Mouse (Mus musculus): ENCODE results near the gene Rbm8a. TPM values are rescaled to one million over a fixed set of nuclear protein-coding genes. Genes with fewer than 3 reads are reported as not detected.

Rbm8a gene
- polyA plus RNA-seq, 1 experiment from 2014 or later, result 104 TPM

DNA sequence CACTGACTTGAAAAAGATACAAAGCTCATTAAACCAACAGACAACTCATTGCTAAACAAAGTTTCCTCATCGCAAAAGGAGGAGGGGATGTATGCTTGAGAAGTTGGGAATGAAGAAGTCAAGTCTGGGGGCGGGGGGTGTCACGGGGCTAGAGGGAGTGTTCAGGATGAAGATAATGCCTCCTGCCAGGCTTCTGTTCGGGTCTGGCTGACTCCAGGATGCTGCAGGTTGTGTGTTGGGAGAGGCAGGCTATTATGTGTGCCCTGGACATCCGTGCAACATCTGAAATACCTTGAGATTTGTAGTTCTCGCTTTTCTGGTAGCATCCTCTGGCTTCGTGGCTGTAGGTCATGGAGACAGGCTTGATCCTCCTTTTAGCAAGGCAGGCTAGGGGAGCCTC lies 48.7 kb downstream of the Rbm8a start:
- ATAC-seq, result no peak
- no peak overlapping the region for H3K27ac ChIP-seq
- peaks cover 47% of the 10 kb centered on the region for H3K27me3 ChIP-seq (replicated peaks)

GRCm38 (mm10) chr3:96679159-96679674 lies 49.5 kb downstream of the Rbm8a start:
- Histone ChIP-seq H3K9ac (no peak overlapping the region), H3K4me1 (peaks cover 20% of the 10 kb centered on the region), H3K27me3 (replicated peaks) (peaks cover 55% of the 10 kb centered on the region), H3K36me3 (no peaks in the 10 kb centered on the region), H3K9me3 (replicated peaks) (no peaks in the 10 kb centered on the region), H3K27ac (no peak overlapping the region), H3K4me2 (no peak overlapping the region), H3K4me3 (no peak overlapping the region)
- peak; percentile 63 for ATAC-seq
- 9% methylated on average over 5 of the region's 5 CpGs for WGBS (ENCODE audit: insufficient replicate concordance)

More for the DNA sequence above, 48.7 kb downstream of the Rbm8a start:
- H3K4me3 ChIP-seq, result no peak overlapping the region
- WGBS (ENCODE audit: insufficient replicate concordance), result 53% methylated on average over 7 of the region's 7 CpGs
- H3K36me3 ChIP-seq, result no peaks in the 10 kb centered on the region
- H3K4me1 ChIP-seq, result peaks cover 20% of the 10 kb centered on the region
- no peaks in the 10 kb centered on the region for H3K9me3 ChIP-seq (replicated peaks)
- H3K4me2 ChIP-seq, result no peak overlapping the region
- H3K9ac ChIP-seq, result no peak overlapping the region

DNA sequence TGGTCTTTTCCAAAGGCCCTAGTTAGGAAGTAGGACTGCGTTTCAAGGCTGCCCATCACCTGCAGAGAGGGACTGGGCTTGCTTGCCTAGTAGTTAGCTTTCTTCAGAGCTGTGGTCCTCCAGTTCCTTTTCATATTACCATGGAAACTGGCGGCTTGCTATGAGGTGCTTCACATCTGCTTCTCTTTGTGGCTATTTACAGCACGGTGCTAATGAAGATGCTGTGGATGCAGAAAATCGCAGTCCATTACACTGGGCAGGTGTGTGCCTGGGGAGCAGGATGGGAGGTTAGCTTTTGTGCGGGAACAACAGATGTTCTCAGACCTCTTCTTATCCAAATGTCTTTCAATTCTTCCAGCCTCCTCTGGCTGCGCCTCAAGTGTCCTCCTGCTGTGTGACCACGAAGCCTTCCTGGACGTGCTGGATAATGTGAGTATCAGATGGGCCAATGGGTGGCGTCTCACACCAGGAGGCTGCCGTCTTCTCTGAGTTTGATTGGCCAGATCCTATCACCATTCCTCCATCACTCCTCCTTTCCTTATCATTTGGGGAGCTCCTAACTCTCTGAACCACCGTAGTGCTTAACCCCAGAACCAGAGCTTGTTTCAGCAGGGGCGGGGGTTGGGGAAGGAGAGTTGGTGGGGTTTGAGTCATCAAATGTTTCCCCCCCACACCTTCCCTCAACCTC lies 50.7 kb downstream of the Rbm8a start:
- peaks cover 28% of the 10 kb centered on the region for H3K4me1 ChIP-seq
- no peaks in the 10 kb centered on the region for H3K9me3 ChIP-seq (replicated peaks)
- H3K4me3 ChIP-seq, result no peak overlapping the region
- no peak overlapping the region for H3K9ac ChIP-seq
- 26% methylated on average over 12 of the region's 12 CpGs for WGBS (ENCODE audit: insufficient replicate concordance)
- H3K27me3 ChIP-seq (replicated peaks), result peaks cover 67% of the 10 kb centered on the region
- H3K36me3 ChIP-seq, result no peaks in the 10 kb centered on the region
- no peak for ATAC-seq
- no peak overlapping the region for H3K4me2 ChIP-seq
- no peak overlapping the region for H3K27ac ChIP-seq

Other genes starting within 250 kb of the Rbm8a start
- gene BC107364, start 177.6 kb upstream of the Rbm8a start, polyA plus RNA-seq (2016; fragmentation: Nextera tagmentation; extraction: Ambion mirVana), result not detected in 2 replicates
- gene Hfe2, start 104.8 kb upstream of the Rbm8a start, polyA plus RNA-seq (2016; fragmentation: Nextera tagmentation; extraction: Ambion mirVana), result 0.68 and 0.98 TPM in 2 replicates
- 28.6 and 29.9 TPM in 2 replicates for gene Txnip, start 72.0 kb upstream of the Rbm8a start, polyA plus RNA-seq (2016; fragmentation: Nextera tagmentation; extraction: Ambion mirVana)
- gene Gm16253, start 52.9 kb upstream of the Rbm8a start, polyA plus RNA-seq (2016; fragmentation: Nextera tagmentation; extraction: Ambion mirVana), result 0.24 and 0.26 TPM in 2 replicates
- 16.7 and 19.8 TPM in 2 replicates for gene Polr3gl, start 35.8 kb upstream of the Rbm8a start, polyA plus RNA-seq (2016; fragmentation: Nextera tagmentation; extraction: Ambion mirVana)
- gene Ankrd34a, start 33.3 kb upstream of the Rbm8a start, polyA plus RNA-seq (2016; fragmentation: Nextera tagmentation; extraction: Ambion mirVana), result 0.33 and 0.44 TPM in 2 replicates
- 0.92 and 1.2 TPM in 2 replicates for gene Lix1l, start 28.8 kb upstream of the Rbm8a start, polyA plus RNA-seq (2016; fragmentation: Nextera tagmentation; extraction: Ambion mirVana)
- gene Pex11b, start 5.4 kb downstream of the Rbm8a start, polyA plus RNA-seq (2016; fragmentation: Nextera tagmentation; extraction: Ambion mirVana), result 24.9 and 25.6 TPM in 2 replicates
- gene Gm42957, start 5.5 kb downstream of the Rbm8a start, polyA plus RNA-seq (2016; fragmentation: Nextera tagmentation; extraction: Ambion mirVana), result 0.05 TPM in 2 replicates
- 0.25 and 0.30 TPM in 2 replicates for gene Itga10, start 15.7 kb downstream of the Rbm8a start, polyA plus RNA-seq (2016; fragmentation: Nextera tagmentation; extraction: Ambion mirVana)
- 0.26 and 0.31 TPM in 2 replicates for gene Ankrd35, start 40.2 kb downstream of the Rbm8a start, polyA plus RNA-seq (2016; fragmentation: Nextera tagmentation; extraction: Ambion mirVana)
- gene Pias3, start 66.5 kb downstream of the Rbm8a start, polyA plus RNA-seq (2016; fragmentation: Nextera tagmentation; extraction: Ambion mirVana), result 10.1 and 11.0 TPM in 2 replicates
- 1.4 and 1.5 TPM in 2 replicates for gene Nudt17, start 78.6 kb downstream of the Rbm8a start, polyA plus RNA-seq (2016; fragmentation: Nextera tagmentation; extraction: Ambion mirVana)
- 30.1 and 30.9 TPM in 2 replicates for gene Polr3c, start 97.7 kb downstream of the Rbm8a start, polyA plus RNA-seq (2016; fragmentation: Nextera tagmentation; extraction: Ambion mirVana)
- 38.4 and 40.9 TPM in 2 replicates for gene Rnf115, start 97.7 kb downstream of the Rbm8a start, polyA plus RNA-seq (2016; fragmentation: Nextera tagmentation; extraction: Ambion mirVana)
- 6.1 and 6.4 TPM in 2 replicates for gene Pdzk1, start 199.4 kb downstream of the Rbm8a start, polyA plus RNA-seq (2016; fragmentation: Nextera tagmentation; extraction: Ambion mirVana)
- gene Cd160, start 199.4 kb downstream of the Rbm8a start, polyA plus RNA-seq (2016; fragmentation: Nextera tagmentation; extraction: Ambion mirVana), result 0.08 and 0.13 TPM in 2 replicates